Mouse (Mus musculus) left cerebral cortex, postnatal 10 days (tissue): ENCODE results near the gene Gcsh. TPM values are rescaled to one million over a fixed set of nuclear protein-coding genes. Genes with fewer than 3 reads are reported as not detected.

ENCODE experiments used
- DNase-seq, 2 experiments: peaks; one replicate each; pipeline ENCODE4 v3.0.0; 2021 to 2022; ENCODE audit warnings: low spot score in 2 of 2, mixed read lengths in 1 of 2; ENCODE audit errors: extremely low spot score in 1 of 2
- intact Hi-C: fragments of 180-260 bp; cut with DNase I; formaldehyde crosslinking; loops from one replicate; pipeline ENCODE4 v1.15.1; 2025
- total RNA-seq, 2 experiments: library from RNA; stranded (reverse); gene quantifications; 2 replicates each; pipeline ENCODE4 v1.2.3; 2021

Gene Gcsh
- total RNA-seq, 2 experiments from 2014 or later = 43.3 to 43.7 TPM

- intact Hi-C loops = loop anchor here (5.0 kb wide), 1 partner anchor 35 kb away; the partner anchor contains the start of gene 1700030J22Rik
Observed at GRCm38 (mm10) chr8:116942284-116943058, 50.9 kb downstream of the Gcsh start.

GRCm38 (mm10) chr8:116935506-116935905 is 57.8 kb downstream of the Gcsh start:
- DNase-seq = no peak
- intact Hi-C loops = no loop called here

More at GRCm38 (mm10) chr8:116942284-116943058, 50.9 kb downstream of the Gcsh start:
- DNase-seq = no peak

- intact Hi-C loops = no loop called here
- no peak for DNase-seq
Observed at GRCm38 (mm10) chr8:116934976-116935375, 58.4 kb downstream of the Gcsh start.

Other genes starting within 250 kb of the Gcsh start
- gene Cmc2, start 72.1 kb downstream of the Gcsh start, total RNA-seq = 10 to 100 TPM in 1 of 2 experiments, 1 to 10 TPM in 1; 10.0 to 11.3 TPM
- 1 to 10 TPM; 2.3 to 3.3 TPM for gene Cenpn, start 71.8 kb downstream of the Gcsh start, total RNA-seq
- gene Atmin, start 50.1 kb downstream of the Gcsh start, total RNA-seq = 10 to 100 TPM; 32.4 to 34.1 TPM
- gene 1700030J22Rik, start 14.6 kb downstream of the Gcsh start, total RNA-seq = 10 to 100 TPM; 11.3 to 12.5 TPM
- gene Pkd1l2, start 88.9 kb upstream of the Gcsh start, total RNA-seq = not detected
- not detected for gene Bco1, start 102.3 kb upstream of the Gcsh start, total RNA-seq
- gene Gan, start 164.6 kb upstream of the Gcsh start, total RNA-seq = 10 to 100 TPM; 22.7 to 27.0 TPM